Mouse (Mus musculus): ENCODE data around the gene Gimap1. TPM values are rescaled to one million over a fixed set of nuclear protein-coding genes. Genes with fewer than 3 reads are reported as not detected.

Gene Gimap1
- total and polyA plus RNA-seq, 3 experiments: not detected

GRCm38 (mm10) chr6:48723468-48723867, 15.4 kb upstream of the Gimap1 start:
- H3K36me3 ChIP-seq (ENCODE audit: control insufficient read depth in 1 of 2, insufficient read depth in 2 of 2, low read length in 2 of 2): no peaks in the 10 kb centered on the region
- H3K27me3 ChIP-seq (ENCODE audit: control insufficient read depth in 1 of 2, insufficient read depth in 2 of 2, low read length in 2 of 2): no peaks in the 10 kb centered on the region
- no peak overlapping the region for H3K4me3 ChIP-seq (ENCODE audit: control insufficient read depth in 1 of 2, insufficient read depth in 1 of 2, low read depth in 2 of 2, low read length in 2 of 2)
- H3K79me2 ChIP-seq (ENCODE audit: control insufficient read depth, insufficient read depth, low read length, poor library complexity): no peaks in the 10 kb centered on the region
- no peak overlapping the region for H3K27ac ChIP-seq (ENCODE audit: control insufficient read depth, low read depth, low read length)
- H3K4me1 ChIP-seq (ENCODE audit: control insufficient read depth in 1 of 2, insufficient read depth in 2 of 2, low read length in 2 of 2): no peaks in the 10 kb centered on the region
- no peak for TF ChIP-seq CHD2 (IDR thresholded peaks at IDR 0.05; ENCODE audit: low read length)
- TF ChIP-seq USF1 (IDR thresholded peaks at IDR 0.05; ENCODE audit: low read depth, low read length): no peak
- TF ChIP-seq UBTF (IDR thresholded peaks at IDR 0.05; ENCODE audit: borderline replicate concordance, insufficient read depth, low read depth, low read length): no peak
- no peak for TF ChIP-seq MYB (IDR thresholded peaks at IDR 0.05; ENCODE audit: low read depth, low read length)
- no peak for TF ChIP-seq NELFE (IDR thresholded peaks at IDR 0.05; ENCODE audit: low read depth, low read length)
- TF ChIP-seq BHLHE40 (IDR thresholded peaks at IDR 0.05; ENCODE audit: borderline replicate concordance, low read depth, low read length): no peak
- no peak for TF ChIP-seq ZC3H11A (IDR thresholded peaks at IDR 0.05; ENCODE audit: low read depth, low read length)
- no peak for TF ChIP-seq TCF12 (IDR thresholded peaks at IDR 0.05; ENCODE audit: low read depth, low read length)
- DNase-seq (ENCODE audit: low read depth, low spot score): no peak
- no peaks in the 10 kb centered on the region for H3K9me3 ChIP-seq (replicated peaks; ENCODE audit: insufficient read depth, low read length)
- no peak overlapping the region for H3K9ac ChIP-seq (ENCODE audit: control insufficient read depth, low read depth, low read length, poor library complexity, severe bottlenecking)

GRCm38 (mm10) chr6:48725476-48725875, 13.4 kb upstream of the Gimap1 start:
- TF ChIP-seq POLR2AphosphoS5 (IDR thresholded peaks at IDR 0.05; ENCODE audit: borderline replicate concordance, low read depth, low read length) (no peak), MAFK (IDR thresholded peaks at IDR 0.05; ENCODE audit: borderline replicate concordance, low read depth, low read length) (no peak), CHD1 (IDR thresholded peaks at IDR 0.05; ENCODE audit: low read depth, low read length) (no peak), RAD21 (IDR thresholded peaks at IDR 0.05; ENCODE audit: low read depth, low read length) (no peak), HCFC1 (IDR thresholded peaks at IDR 0.05; ENCODE audit: low read depth, low read length) (no peak), TAL1 (IDR thresholded peaks at IDR 0.05; ENCODE audit: low read length) (no peak), USF1 (IDR thresholded peaks at IDR 0.05; ENCODE audit: low read depth, low read length) (no peak)
- H3K4me3 ChIP-seq (ENCODE audit: control insufficient read depth in 1 of 2, insufficient read depth in 1 of 2, low read depth in 2 of 2, low read length in 2 of 2): no peak overlapping the region
- H3K27me3 ChIP-seq (ENCODE audit: control insufficient read depth in 1 of 2, insufficient read depth in 2 of 2, low read length in 2 of 2): no peaks in the 10 kb centered on the region
- no peaks in the 10 kb centered on the region for H3K4me1 ChIP-seq (ENCODE audit: control insufficient read depth in 1 of 2, insufficient read depth in 2 of 2, low read length in 2 of 2)
- H3K36me3 ChIP-seq (ENCODE audit: control insufficient read depth in 1 of 2, insufficient read depth in 2 of 2, low read length in 2 of 2): no peaks in the 10 kb centered on the region
- no peak for DNase-seq (ENCODE audit: low read depth, low spot score)
- H3K9me3 ChIP-seq (replicated peaks; ENCODE audit: insufficient read depth, low read length): no peaks in the 10 kb centered on the region
- no peak overlapping the region for H3K27ac ChIP-seq (ENCODE audit: control insufficient read depth, low read depth, low read length)
- no peak overlapping the region for H3K9ac ChIP-seq (ENCODE audit: control insufficient read depth, low read depth, low read length, poor library complexity, severe bottlenecking)
- no peaks in the 10 kb centered on the region for H3K79me2 ChIP-seq (ENCODE audit: control insufficient read depth, insufficient read depth, low read length, poor library complexity)

DNA sequence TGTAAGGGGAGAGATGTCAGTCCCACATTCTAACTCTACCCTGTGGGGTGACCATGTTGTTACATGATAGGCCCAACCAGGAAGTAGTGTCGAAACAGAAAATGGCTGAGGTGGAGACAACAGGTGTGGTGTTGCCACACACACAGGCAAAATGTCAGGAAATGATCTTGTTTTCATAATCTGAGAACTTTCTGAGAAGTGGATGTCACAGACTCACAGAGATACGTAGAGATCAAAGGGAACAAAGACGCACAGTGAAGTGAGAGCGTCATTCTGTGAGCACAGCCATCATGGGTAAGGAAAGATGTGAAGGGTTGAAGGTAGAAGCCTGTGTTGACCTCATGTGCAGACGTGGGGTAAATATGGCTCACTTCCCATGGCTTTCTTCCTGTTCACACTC, 11.1 kb upstream of the Gimap1 start:
- no peaks in the 10 kb centered on the region for H3K4me1 ChIP-seq (ENCODE audit: control insufficient read depth in 1 of 2, insufficient read depth in 2 of 2, low read length in 2 of 2)

More for the DNA sequence above, 11.1 kb upstream of the Gimap1 start:
- H3K4me3 ChIP-seq (ENCODE audit: control insufficient read depth in 1 of 2, insufficient read depth in 1 of 2, low read depth in 2 of 2, low read length in 2 of 2): no peak overlapping the region
- no peaks in the 10 kb centered on the region for H3K36me3 ChIP-seq (ENCODE audit: control insufficient read depth in 1 of 2, insufficient read depth in 2 of 2, low read length in 2 of 2)
- DNase-seq (ENCODE audit: low read depth, low spot score): no peak
- no peak overlapping the region for H3K9ac ChIP-seq (ENCODE audit: control insufficient read depth, low read depth, low read length, poor library complexity, severe bottlenecking)
- H3K27ac ChIP-seq (ENCODE audit: control insufficient read depth, low read depth, low read length): no peak overlapping the region
- H3K79me2 ChIP-seq (ENCODE audit: control insufficient read depth, insufficient read depth, low read length, poor library complexity): no peaks in the 10 kb centered on the region
- TF ChIP-seq TBP (IDR thresholded peaks at IDR 0.05; ENCODE audit: low read depth, low read length) (no peak), ZC3H11A (IDR thresholded peaks at IDR 0.05; ENCODE audit: low read depth, low read length) (no peak), GATA1 (IDR thresholded peaks at IDR 0.05; ENCODE audit: low read depth, low read length) (no peak), ELF1 (IDR thresholded peaks at IDR 0.05; ENCODE audit: low read depth, low read length) (no peak), MAX (IDR thresholded peaks at IDR 0.05; ENCODE audit: low read length) (no peak), SIN3A (IDR thresholded peaks at IDR 0.05; ENCODE audit: low read length) (no peak)
- H3K27me3 ChIP-seq (ENCODE audit: control insufficient read depth in 1 of 2, insufficient read depth in 2 of 2, low read length in 2 of 2): no peaks in the 10 kb centered on the region
- H3K9me3 ChIP-seq (replicated peaks; ENCODE audit: insufficient read depth, low read length): no peaks in the 10 kb centered on the region
